Mouse (Mus musculus) olfactory bulb, adult 2 months (tissue): ENCODE results near the gene Ifngr1. TPM values are rescaled to one million over a fixed set of nuclear protein-coding genes. Genes with fewer than 3 reads are reported as not detected.

Experiments
- H3K27ac ChIP-seq: fragments of 200-500 bp; 2 replicates; pipeline ENCODE4 v1.5.1; 2012; ENCODE audit warnings: low read depth, low read length; ENCODE audit not compliant: insufficient read depth
- H3K4me1 ChIP-seq: fragments of 200-500 bp; 2 replicates; pipeline ENCODE4 v1.6.1; 2012; ENCODE audit warnings: low read length; ENCODE audit not compliant: control insufficient read depth, insufficient read depth
- H3K4me3 ChIP-seq: fragments of 200-500 bp; 2 replicates; pipeline ENCODE4 v1.5.1; 2012; ENCODE audit warnings: mild to moderate bottlenecking, low read depth, low read length, moderate library complexity; ENCODE audit not compliant: insufficient read depth
- CTCF ChIP-seq: fragments of 200-500 bp; IDR thresholded peaks from 2 replicates; pipeline ENCODE4 v1.5.1; 2012; ENCODE audit warnings: low read depth, mild to moderate bottlenecking, low read length, moderate library complexity; ENCODE audit not compliant: insufficient read depth
- POLR2A ChIP-seq: fragments of 200-500 bp; IDR thresholded peaks from 2 replicates; pipeline ENCODE4 v1.6.1; 2012; ENCODE audit warnings: mild to moderate bottlenecking, low read depth, low read length, moderate library complexity; ENCODE audit not compliant: insufficient read depth
- WGBS: fragments of 180-500 bp; shearing (Covaris S2); methylation state at CpG from one replicate; pipeline ENCODE4 v1.1.7; 2018; 5-methylcytosine and 5-hydroxymethylcytosine counted together
- polyA plus RNA-seq: library from polyadenylated mRNA; stranded (reverse); fragments of >200 nt; gene quantifications from 2 replicates; pipeline ENCODE4 v1.2.4, GENCODE M21; 2012; ENCODE audit warnings: low replicate concordance; ENCODE audit not compliant: missing spikeins, insufficient read depth, insufficient read length

The Ifngr1 gene
- polyA plus RNA-seq, 1 experiment, result not detected

- TF ChIP-seq CTCF, result no peak
- Histone ChIP-seq H3K27ac (no peak overlapping the region), H3K4me1 (no peaks in the 10 kb centered on the region), H3K4me3 (no peak overlapping the region)
- 88% methylated on average over 7 of the region's 7 CpGs for WGBS
Measured at GRCm38 (mm10) chr10:19582806-19583430, 8.8 kb upstream of the Ifngr1 start.

DNA sequence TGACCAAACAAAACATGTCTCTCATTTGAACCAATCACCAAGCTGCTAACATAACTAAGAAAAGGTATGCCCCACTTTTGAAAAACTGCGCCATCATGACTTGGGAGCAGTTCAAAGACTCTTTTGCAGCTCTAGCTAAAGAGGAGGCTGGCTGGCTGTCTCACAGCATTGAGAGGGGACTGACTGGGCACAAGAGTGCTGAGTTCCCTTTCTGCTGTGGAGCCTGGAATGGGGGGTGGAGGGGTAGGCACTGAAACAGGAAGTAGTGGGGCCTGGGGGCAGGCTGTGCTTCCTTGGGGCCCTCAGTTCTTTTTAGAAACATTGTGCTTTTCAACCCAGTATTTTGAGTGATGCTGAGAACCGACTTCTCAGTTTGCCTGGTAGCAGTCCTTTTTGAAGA, 7.7 kb upstream of the Ifngr1 start:
- no peak overlapping the region for H3K4me3 ChIP-seq
- TF ChIP-seq CTCF (no peak), POLR2A (no peak)
- no peaks in the 10 kb centered on the region for H3K4me1 ChIP-seq
- WGBS, result 75% methylated on average over 2 of the region's 2 CpGs
- no peak overlapping the region for H3K27ac ChIP-seq

- H3K4me3 ChIP-seq, result no peak overlapping the region
- no peak overlapping the region for H3K27ac ChIP-seq
- 100% methylated on average over 1 of the region's 1 CpGs for WGBS
- no peaks in the 10 kb centered on the region for H3K4me1 ChIP-seq
- TF ChIP-seq POLR2A, result no peak
- no peak for TF ChIP-seq CTCF
Measured at GRCm38 (mm10) chr10:19584846-19585245, 6.9 kb upstream of the Ifngr1 start.

DNA sequence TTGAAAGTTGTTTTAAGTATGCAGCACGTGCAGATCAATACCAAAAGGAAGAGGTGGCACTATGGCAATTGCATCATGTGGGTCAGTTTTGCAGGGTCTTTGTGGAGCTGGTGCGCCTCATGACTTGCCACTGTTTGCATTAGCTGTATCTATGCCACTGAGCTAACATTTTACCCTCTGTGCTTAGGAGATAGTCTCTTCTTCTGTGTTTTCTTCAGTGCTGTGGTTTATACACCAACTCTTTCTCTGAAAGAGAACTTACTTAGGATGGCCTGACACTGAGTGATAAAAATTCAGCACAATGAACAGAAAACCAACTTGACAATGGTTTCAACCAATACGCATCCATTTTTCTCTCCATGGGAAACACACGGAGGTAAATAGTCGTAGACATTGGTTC, 5.9 kb upstream of the Ifngr1 start:
- WGBS, result 96% methylated on average over 5 of the region's 5 CpGs

DNA sequence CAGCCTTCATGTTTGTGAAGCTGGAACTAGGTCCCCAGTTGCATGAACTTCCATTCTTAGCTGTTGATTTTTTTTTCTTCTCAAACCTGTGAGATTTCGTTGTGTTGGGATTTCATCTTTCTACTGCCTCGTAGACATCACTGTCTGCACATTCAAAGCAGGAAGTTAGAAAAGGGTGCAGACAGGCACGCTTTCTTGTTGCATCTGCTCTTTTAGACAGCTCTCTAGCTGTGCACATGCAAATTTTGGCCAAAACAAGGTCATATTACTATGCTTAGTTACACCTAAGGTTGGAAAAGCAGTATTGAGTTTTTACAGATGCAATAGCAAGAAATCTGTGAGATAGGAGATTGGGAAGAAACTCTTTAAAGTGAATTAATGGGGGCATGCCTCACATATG, 4.5 kb upstream of the Ifngr1 start:
- no peaks in the 10 kb centered on the region for H3K4me1 ChIP-seq
- TF ChIP-seq CTCF (no peak), POLR2A (no peak)
- 83% methylated on average over 3 of the region's 3 CpGs for WGBS

More for the DNA sequence above, 5.9 kb upstream of the Ifngr1 start:
- H3K27ac ChIP-seq, result no peak overlapping the region
- no peaks in the 10 kb centered on the region for H3K4me1 ChIP-seq
- TF ChIP-seq CTCF (no peak), POLR2A (no peak)
- no peak overlapping the region for H3K4me3 ChIP-seq

DNA sequence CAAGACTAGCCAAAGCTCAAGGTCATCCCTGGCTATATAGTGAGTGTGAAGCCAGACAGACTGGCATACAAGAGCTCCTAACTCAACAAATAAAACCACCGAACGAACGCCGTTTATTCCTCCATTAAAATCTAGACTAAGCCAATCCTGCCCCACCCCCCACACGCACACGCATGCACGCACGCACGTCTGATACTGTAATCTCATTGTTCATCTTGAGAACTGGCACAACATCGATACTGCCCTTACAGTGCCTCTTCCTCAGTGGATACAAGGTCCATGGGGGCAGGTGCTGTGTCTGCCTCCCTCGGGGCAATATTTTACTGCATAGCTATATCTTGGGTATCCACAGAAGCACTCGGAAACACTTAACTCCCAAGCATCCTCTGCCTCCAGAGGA, 2.1 kb upstream of the Ifngr1 start:
- WGBS, result 89% methylated on average over 12 of the region's 12 CpGs
- TF ChIP-seq POLR2A, result no peak
- TF ChIP-seq CTCF, result no peak
- Histone ChIP-seq H3K4me3 (no peak overlapping the region), H3K27ac (no peak overlapping the region), H3K4me1 (no peaks in the 10 kb centered on the region)

More for the DNA sequence above, 4.5 kb upstream of the Ifngr1 start:
- H3K27ac ChIP-seq, result no peak overlapping the region
- H3K4me3 ChIP-seq, result no peak overlapping the region

- H3K4me3 ChIP-seq, result peak overlapping the region; percentile 96
- 30% methylated on average over 6 of the region's 6 CpGs for WGBS
- H3K27ac ChIP-seq, result no peak overlapping the region
- TF ChIP-seq CTCF, result no peak
- no peak for TF ChIP-seq POLR2A
- no peaks in the 10 kb centered on the region for H3K4me1 ChIP-seq
Measured at GRCm38 (mm10) chr10:19591286-19591640, 486 bp upstream of the Ifngr1 start.

- H3K4me3 ChIP-seq, result peak overlapping the region; percentile 9
- 4% methylated on average over 3 of the region's 3 CpGs for WGBS
- H3K4me1 ChIP-seq, result no peaks in the 10 kb centered on the region
- TF ChIP-seq CTCF (no peak), POLR2A (no peak)
- no peak overlapping the region for H3K27ac ChIP-seq
Measured at GRCm38 (mm10) chr10:19592556-19592955, 807 bp downstream of the Ifngr1 start.

GRCm38 (mm10) chr10:19593296-19593695, 1.5 kb downstream of the Ifngr1 start:
- 87% methylated on average over 3 of the region's 3 CpGs for WGBS
- no peaks in the 10 kb centered on the region for H3K4me1 ChIP-seq
- TF ChIP-seq CTCF, result no peak
- TF ChIP-seq POLR2A, result no peak
- H3K4me3 ChIP-seq, result no peak overlapping the region
- H3K27ac ChIP-seq, result no peak overlapping the region
